Mouse (Mus musculus): ENCODE measurements around the gene Lipc. TPM values are rescaled to one million over a fixed set of nuclear protein-coding genes. Genes with fewer than 3 reads are reported as not detected.
"Not testable (repeated sequence)": the region's sequence is repeated elsewhere in the genome, so short reads cannot be mapped to it uniquely, and the experiment has no call there.

The Lipc gene
- polyA plus RNA-seq, 1 experiment from 2014 or later = not detected

GRCm38 (mm10) chr9:70870326-70870725 is 81.7 kb downstream of the Lipc start:
- Histone ChIP-seq H3K27me3 (ENCODE audit: control insufficient read depth, insufficient read depth, low read length) (no peaks in the 10 kb centered on the region), H3K36me3 (ENCODE audit: control insufficient read depth, insufficient read depth, low read length) (no peaks in the 10 kb centered on the region), H3K4me3 (ENCODE audit: low read depth, low read length) (no peak overlapping the region), H3K4me1 (replicated peaks; ENCODE audit: control insufficient read depth, insufficient read depth, low read length) (no peaks in the 10 kb centered on the region), H3K4me2 (ENCODE audit: low read depth, low read length, severe bottlenecking) (no peak overlapping the region), H3K9ac (ENCODE audit: low read length) (no peak overlapping the region), H3K9me3 (ENCODE audit: control insufficient read depth, low read length) (no peaks in the 10 kb centered on the region), H3K27ac (ENCODE audit: low read depth, low read length) (no peak overlapping the region)
- ATAC-seq (replicated peaks; ENCODE audit: low FRiP score) = no peak
- DNase-seq (ENCODE audit: low spot score) = no peak
- WGBS = 92% methylated on average over 4 of the region's 4 CpGs

DNA sequence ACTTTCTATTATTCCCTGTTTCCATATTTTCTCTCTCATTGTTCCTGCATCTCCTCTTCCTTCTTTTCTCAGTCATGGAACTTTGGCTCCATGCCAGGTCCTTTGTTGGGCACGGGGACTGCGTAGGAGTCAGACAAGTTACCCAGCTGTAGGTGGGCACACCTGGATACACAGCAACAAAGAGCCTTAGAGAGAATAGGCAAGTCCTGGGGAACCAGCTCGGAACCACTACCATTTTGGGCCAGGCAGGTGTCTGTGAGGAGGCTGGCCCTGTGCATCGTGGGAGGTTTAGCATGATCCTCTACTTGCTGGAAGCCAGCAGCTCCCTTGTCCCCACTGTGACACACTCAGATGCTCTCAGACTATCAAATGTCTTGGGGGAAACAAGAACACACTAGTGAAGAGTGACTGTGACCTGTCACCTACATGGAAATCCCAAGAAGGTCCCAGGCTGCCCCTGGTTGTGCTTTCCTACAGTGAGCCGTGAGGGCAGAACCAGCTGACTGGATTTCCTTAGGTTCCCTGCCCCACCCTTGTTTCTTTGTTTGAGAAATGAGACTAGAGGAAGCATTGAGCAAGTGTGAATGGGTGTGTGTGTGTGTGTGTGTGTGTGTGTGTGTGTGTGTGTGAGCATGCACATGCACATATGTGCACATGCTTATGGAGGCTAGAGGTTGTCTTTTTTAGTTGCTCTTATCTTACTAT is 82.7 kb downstream of the Lipc start:
- Histone ChIP-seq H3K9me3 (ENCODE audit: control insufficient read depth, low read length) (no peaks in the 10 kb centered on the region), H3K4me1 (replicated peaks; ENCODE audit: control insufficient read depth, insufficient read depth, low read length) (no peaks in the 10 kb centered on the region), H3K4me3 (ENCODE audit: low read depth, low read length) (no peak overlapping the region), H3K36me3 (ENCODE audit: control insufficient read depth, insufficient read depth, low read length) (no peaks in the 10 kb centered on the region), H3K27me3 (ENCODE audit: control insufficient read depth, insufficient read depth, low read length) (no peaks in the 10 kb centered on the region), H3K27ac (ENCODE audit: low read depth, low read length) (no peak overlapping the region), H3K9ac (ENCODE audit: low read length) (no peak overlapping the region), H3K4me2 (ENCODE audit: low read depth, low read length, severe bottlenecking) (no peak overlapping the region)
- ATAC-seq (replicated peaks; ENCODE audit: low FRiP score) (no peak), DNase-seq (ENCODE audit: low spot score) (no peak)
- 82% methylated on average over 5 of the region's 5 CpGs for WGBS

DNA sequence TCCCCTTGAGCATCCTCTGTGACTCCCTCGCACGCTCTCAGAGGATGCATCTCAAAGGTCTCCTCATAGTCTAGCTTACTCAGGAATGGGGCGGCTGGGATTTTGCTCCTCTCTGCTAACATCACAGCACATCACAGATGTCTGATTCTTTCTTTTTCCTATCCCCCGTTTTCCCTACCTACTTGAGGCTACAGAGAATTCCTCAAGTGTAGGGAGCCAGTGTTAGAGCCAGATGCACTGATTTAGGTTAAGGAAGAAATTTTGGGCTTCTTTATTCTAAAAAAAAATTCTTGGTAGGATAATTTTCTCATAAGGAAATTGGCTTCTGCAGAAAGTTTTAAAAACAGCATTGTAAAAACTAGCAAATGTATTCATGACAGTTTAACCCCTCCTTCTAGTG is 84.6 kb downstream of the Lipc start:
- Histone ChIP-seq H3K27ac (ENCODE audit: low read depth, low read length) (no peak overlapping the region), H3K4me3 (ENCODE audit: low read depth, low read length) (no peak overlapping the region), H3K4me1 (replicated peaks; ENCODE audit: control insufficient read depth, insufficient read depth, low read length) (no peaks in the 10 kb centered on the region), H3K4me2 (ENCODE audit: low read depth, low read length, severe bottlenecking) (no peak overlapping the region), H3K27me3 (ENCODE audit: control insufficient read depth, insufficient read depth, low read length) (no peaks in the 10 kb centered on the region), H3K9ac (ENCODE audit: low read length) (no peak overlapping the region), H3K9me3 (ENCODE audit: control insufficient read depth, low read length) (no peaks in the 10 kb centered on the region), H3K36me3 (ENCODE audit: control insufficient read depth, insufficient read depth, low read length) (no peaks in the 10 kb centered on the region)
- 89% methylated on average over 4 of the region's 4 CpGs for WGBS
- DNase-seq (ENCODE audit: low spot score) = no peak
- ATAC-seq (replicated peaks; ENCODE audit: low FRiP score) = no peak

GRCm38 (mm10) chr9:70864039-70864438 is 88.0 kb downstream of the Lipc start:
- Histone ChIP-seq H3K36me3 (ENCODE audit: control insufficient read depth, insufficient read depth, low read length) (no peaks in the 10 kb centered on the region), H3K9me3 (ENCODE audit: control insufficient read depth, low read length) (no peaks in the 10 kb centered on the region), H3K4me3 (ENCODE audit: low read depth, low read length) (no peak overlapping the region), H3K9ac (ENCODE audit: low read length) (no peak overlapping the region), H3K27me3 (ENCODE audit: control insufficient read depth, insufficient read depth, low read length) (no peaks in the 10 kb centered on the region), H3K4me2 (ENCODE audit: low read depth, low read length, severe bottlenecking) (no peak overlapping the region), H3K27ac (ENCODE audit: low read depth, low read length) (no peak overlapping the region), H3K4me1 (replicated peaks; ENCODE audit: control insufficient read depth, insufficient read depth, low read length) (no peaks in the 10 kb centered on the region)
- DNase-seq (ENCODE audit: low spot score) (no peak), ATAC-seq (replicated peaks; ENCODE audit: low FRiP score) (no peak)
- WGBS = 84% methylated on average over 8 of the region's 8 CpGs

DNA sequence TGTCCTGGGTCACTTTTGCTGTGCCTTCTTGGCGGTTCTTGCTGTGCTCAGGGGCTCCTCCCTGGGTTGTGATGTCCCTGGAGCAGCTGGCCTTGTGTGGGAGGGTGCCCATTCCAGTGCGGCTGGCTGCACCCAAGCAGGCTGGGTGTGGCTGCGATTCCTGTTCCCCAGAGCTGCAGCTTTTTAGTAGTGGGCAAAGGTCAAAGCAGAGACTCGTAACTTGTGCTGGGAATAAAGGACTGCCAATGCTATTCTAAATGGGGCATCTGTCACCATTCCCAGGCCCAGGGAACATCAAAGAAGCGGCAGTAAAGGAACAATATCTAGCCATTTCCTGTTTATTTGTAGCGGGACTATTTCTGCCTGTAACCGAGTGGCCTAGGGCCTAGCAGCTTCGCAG is 88.7 kb downstream of the Lipc start:
- H3K27me3 ChIP-seq (ENCODE audit: control insufficient read depth, insufficient read depth, low read length) = no peaks in the 10 kb centered on the region
- no peak overlapping the region for H3K4me2 ChIP-seq (ENCODE audit: low read depth, low read length, severe bottlenecking)
- peak; percentile 51 for DNase-seq (ENCODE audit: low spot score)
- no peak overlapping the region for H3K9ac ChIP-seq (ENCODE audit: low read length)
- no peak overlapping the region for H3K4me3 ChIP-seq (ENCODE audit: low read depth, low read length)
- no peaks in the 10 kb centered on the region for H3K9me3 ChIP-seq (ENCODE audit: control insufficient read depth, low read length)
- no peak overlapping the region for H3K27ac ChIP-seq (ENCODE audit: low read depth, low read length)
- no peak for ATAC-seq (replicated peaks; ENCODE audit: low FRiP score)
- 49% methylated on average over 8 of the region's 8 CpGs for WGBS
- no peaks in the 10 kb centered on the region for H3K4me1 ChIP-seq (replicated peaks; ENCODE audit: control insufficient read depth, insufficient read depth, low read length)
- no peaks in the 10 kb centered on the region for H3K36me3 ChIP-seq (ENCODE audit: control insufficient read depth, insufficient read depth, low read length)

GRCm38 (mm10) chr9:70859233-70859632 is 92.8 kb downstream of the Lipc start:
- Histone ChIP-seq H3K4me3 (ENCODE audit: low read depth, low read length) (no peak overlapping the region), H3K9ac (ENCODE audit: low read length) (no peak overlapping the region), H3K4me1 (replicated peaks; ENCODE audit: control insufficient read depth, insufficient read depth, low read length) (no peaks in the 10 kb centered on the region), H3K9me3 (ENCODE audit: control insufficient read depth, low read length) (no peaks in the 10 kb centered on the region), H3K36me3 (ENCODE audit: control insufficient read depth, insufficient read depth, low read length) (no peaks in the 10 kb centered on the region), H3K27ac (ENCODE audit: low read depth, low read length) (no peak overlapping the region), H3K4me2 (ENCODE audit: low read depth, low read length, severe bottlenecking) (no peak overlapping the region), H3K27me3 (ENCODE audit: control insufficient read depth, insufficient read depth, low read length) (no peaks in the 10 kb centered on the region)
- DNase-seq (ENCODE audit: low spot score) = no peak
- no peak for ATAC-seq (replicated peaks; ENCODE audit: low FRiP score)
- 73% methylated on average over 5 of the region's 5 CpGs for WGBS

GRCm38 (mm10) chr9:70855868-70856267 is 96.2 kb downstream of the Lipc start:
- no peak for DNase-seq (ENCODE audit: low spot score)
- no peaks in the 10 kb centered on the region for H3K36me3 ChIP-seq (ENCODE audit: control insufficient read depth, insufficient read depth, low read length)
- WGBS = 89% methylated on average over 6 of the region's 6 CpGs
- no peaks in the 10 kb centered on the region for H3K27me3 ChIP-seq (ENCODE audit: control insufficient read depth, insufficient read depth, low read length)
- no peak for ATAC-seq (replicated peaks; ENCODE audit: low FRiP score)
- H3K4me2 ChIP-seq (ENCODE audit: low read depth, low read length, severe bottlenecking) = no peak overlapping the region
- H3K4me1 ChIP-seq (replicated peaks; ENCODE audit: control insufficient read depth, insufficient read depth, low read length) = no peaks in the 10 kb centered on the region
- H3K9me3 ChIP-seq (ENCODE audit: control insufficient read depth, low read length) = no peaks in the 10 kb centered on the region
- H3K4me3 ChIP-seq (ENCODE audit: low read depth, low read length) = no peak overlapping the region
- no peak overlapping the region for H3K9ac ChIP-seq (ENCODE audit: low read length)
- H3K27ac ChIP-seq (ENCODE audit: low read depth, low read length) = no peak overlapping the region

DNA sequence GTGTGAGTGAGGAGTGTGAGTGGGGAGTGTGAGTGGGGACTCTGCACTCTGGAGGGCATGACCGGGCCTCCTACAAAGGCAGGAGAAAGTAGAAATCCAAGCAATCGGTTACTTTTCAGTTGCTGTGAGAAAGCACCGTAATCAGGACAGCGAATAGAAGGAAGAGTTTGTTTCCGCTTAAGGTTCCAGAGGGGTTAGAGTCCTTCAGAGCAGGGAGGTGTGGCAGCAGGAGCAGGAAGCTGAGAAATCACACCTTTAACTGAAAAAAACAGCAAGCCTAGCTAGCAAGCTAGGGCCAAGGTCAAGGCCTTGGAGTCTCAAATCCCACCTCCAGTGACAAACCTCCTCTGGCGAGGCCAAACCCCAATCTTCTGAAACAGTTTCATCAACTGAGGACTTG is 97.1 kb downstream of the Lipc start:
- H3K27me3 ChIP-seq (ENCODE audit: control insufficient read depth, insufficient read depth, low read length) = no peaks in the 10 kb centered on the region
- no peaks in the 10 kb centered on the region for H3K9me3 ChIP-seq (ENCODE audit: control insufficient read depth, low read length)
- H3K4me2 ChIP-seq (ENCODE audit: low read depth, low read length, severe bottlenecking) = no peak overlapping the region
- H3K9ac ChIP-seq (ENCODE audit: low read length) = no peak overlapping the region
- no peaks in the 10 kb centered on the region for H3K36me3 ChIP-seq (ENCODE audit: control insufficient read depth, insufficient read depth, low read length)
- ATAC-seq (replicated peaks; ENCODE audit: low FRiP score) (no peak), DNase-seq (ENCODE audit: low spot score) (no peak)
- WGBS = 80% methylated on average over 6 of the region's 6 CpGs
- no peak overlapping the region for H3K4me3 ChIP-seq (ENCODE audit: low read depth, low read length)
- H3K27ac ChIP-seq (ENCODE audit: low read depth, low read length) = no peak overlapping the region
- H3K4me1 ChIP-seq (replicated peaks; ENCODE audit: control insufficient read depth, insufficient read depth, low read length) = no peaks in the 10 kb centered on the region

- not testable (repeated sequence) for H3K4me2 ChIP-seq (ENCODE audit: low read depth, low read length, severe bottlenecking); H3K9me3 ChIP-seq (ENCODE audit: control insufficient read depth, low read length); ATAC-seq (replicated peaks; ENCODE audit: low FRiP score); H3K27ac ChIP-seq (ENCODE audit: low read depth, low read length); H3K4me1 ChIP-seq (replicated peaks; ENCODE audit: control insufficient read depth, insufficient read depth, low read length); H3K9ac ChIP-seq (ENCODE audit: low read length); H3K4me3 ChIP-seq (ENCODE audit: low read depth, low read length); H3K27me3 ChIP-seq (ENCODE audit: control insufficient read depth, insufficient read depth, low read length); H3K36me3 ChIP-seq (ENCODE audit: control insufficient read depth, insufficient read depth, low read length); DNase-seq (ENCODE audit: low spot score)
- 91% methylated on average over 15 of the region's 15 CpGs for WGBS
Observed at GRCm38 (mm10) chr9:70853081-70853480, 98.9 kb downstream of the Lipc start.
